Mouse (Mus musculus) spleen, postnatal 10 days (tissue): Measurements from ENCODE around the gene 9130023H24Rik.

ENCODE experiments used
- DNase-seq, 2 experiments: peaks; one replicate each; pipeline ENCODE4 v3.0.0; 2021 to 2022; ENCODE audit warnings: low spot score in 2 of 2

9130023H24Rik gene

DNA sequence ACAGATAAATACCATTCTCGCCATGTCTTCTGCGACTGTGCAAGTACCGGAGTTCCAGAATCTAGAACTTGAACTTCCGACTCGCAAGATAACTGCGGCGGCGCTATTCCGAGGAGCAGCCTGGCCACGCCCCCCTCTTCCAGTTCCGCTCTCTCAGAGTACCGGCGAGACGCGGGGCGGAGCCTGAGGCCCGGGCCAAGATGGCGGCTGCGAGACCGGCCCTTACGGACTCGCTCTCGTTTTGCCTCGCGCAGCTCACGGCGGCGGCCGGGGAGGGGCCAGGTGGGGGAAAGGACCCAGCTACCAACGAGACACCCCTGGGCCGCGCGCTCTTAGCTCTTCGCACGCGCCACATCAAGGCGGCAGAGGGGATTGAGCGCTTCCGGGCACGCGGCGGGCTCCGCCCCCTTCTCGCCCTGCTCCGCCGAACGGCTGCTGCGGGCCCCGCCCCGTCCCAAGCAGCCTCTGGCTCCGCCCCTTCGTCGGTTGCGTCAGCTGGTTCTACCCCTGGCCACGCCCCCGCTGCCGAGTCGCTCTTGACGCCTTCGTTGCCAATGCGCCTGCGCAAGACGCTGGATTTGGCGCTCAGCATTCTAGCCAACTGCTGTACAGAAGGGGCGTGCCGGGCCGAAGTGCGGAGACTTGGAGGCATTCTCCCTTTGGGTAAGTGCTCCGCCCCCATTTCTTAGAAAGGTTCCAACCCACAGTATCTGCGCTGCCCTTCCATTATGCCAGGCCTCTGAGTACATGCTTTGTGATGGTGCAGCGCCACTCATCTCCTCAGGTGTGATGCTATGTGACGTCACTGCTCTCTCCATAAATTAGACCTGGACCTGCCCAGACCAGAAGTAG is at the start of gene 9130023H24Rik:
9130023H24Rik (minus strand) TSS at position 105 of the 852 bp plus-strand sequence.
- peak; percentile 100 for DNase-seq

DNA sequence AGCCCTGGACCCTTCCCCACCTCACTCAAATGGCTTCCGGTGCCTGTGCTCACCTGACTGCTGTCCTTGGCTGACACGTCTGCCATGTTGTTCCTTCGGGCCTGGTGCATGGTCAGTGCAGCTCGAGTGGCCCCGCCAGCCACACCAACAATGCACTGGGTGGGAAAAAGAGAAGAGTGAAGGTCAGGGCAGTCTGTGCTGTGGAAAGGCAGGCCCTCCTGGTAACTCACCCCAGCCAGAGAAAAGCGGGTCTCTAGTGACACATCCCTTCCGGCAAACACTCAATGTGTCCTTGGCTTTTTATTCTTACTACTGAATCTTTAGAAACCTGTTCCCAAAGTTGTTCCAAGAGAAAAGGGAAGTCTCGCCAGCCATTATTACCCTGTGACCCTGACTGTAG is 47.2 kb upstream of the 9130023H24Rik start:
- DNase-seq = no peak

DNA sequence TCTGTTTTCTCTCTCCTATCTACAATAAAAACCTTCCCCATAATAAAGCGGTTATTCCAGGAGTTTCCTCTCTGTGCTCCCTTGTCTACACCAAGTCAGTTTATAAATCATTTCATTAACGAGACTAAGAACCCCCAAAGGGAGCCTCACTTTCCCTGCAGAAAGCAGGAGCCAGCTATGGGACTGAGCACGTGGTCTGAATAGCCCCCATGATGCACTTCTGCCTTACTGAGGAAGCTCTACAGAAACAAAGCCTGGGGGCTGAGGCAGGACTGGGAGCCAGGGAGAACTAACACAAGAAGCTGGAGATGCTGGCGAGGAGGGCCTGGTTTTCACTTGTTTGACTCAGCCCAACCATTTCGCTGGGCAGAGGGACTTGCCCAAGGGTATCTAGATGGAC is 46.2 kb upstream of the 9130023H24Rik start:
- DNase-seq = no peak

DNA sequence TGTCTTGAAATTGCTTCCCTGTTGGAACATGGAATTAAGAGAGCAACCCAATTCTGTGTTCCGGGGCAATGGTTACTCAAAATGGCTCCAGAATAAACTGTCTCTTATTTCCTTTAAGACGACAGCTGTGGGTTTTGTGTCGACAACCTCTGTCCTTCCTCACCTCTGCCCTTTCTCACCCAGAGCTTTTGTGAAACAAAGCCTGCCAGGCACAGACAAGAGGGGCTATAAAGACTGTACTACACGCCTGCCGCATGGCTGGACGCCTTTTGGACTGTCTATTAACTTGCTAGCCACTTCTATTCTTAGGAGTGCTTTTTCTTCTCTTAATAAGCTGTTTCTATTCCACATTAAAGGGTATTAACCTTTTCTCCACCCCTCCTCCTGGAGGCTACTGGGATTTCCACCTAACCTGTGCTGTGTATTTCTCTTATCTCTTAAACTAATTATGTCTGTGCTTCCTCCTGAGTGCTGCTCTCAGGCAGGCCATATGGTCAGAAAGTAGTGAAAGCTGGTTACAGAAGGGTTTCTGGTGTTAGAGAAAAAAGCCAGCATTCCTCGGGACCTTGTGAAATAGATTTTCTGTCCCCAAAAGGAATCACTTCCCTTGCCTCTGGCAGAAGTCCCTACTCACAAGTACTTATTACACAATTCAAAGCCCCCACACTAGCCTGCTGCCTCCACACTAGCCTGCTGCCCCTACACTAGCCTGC is 44.9 kb upstream of the 9130023H24Rik start:
- DNase-seq = no peak

DNA sequence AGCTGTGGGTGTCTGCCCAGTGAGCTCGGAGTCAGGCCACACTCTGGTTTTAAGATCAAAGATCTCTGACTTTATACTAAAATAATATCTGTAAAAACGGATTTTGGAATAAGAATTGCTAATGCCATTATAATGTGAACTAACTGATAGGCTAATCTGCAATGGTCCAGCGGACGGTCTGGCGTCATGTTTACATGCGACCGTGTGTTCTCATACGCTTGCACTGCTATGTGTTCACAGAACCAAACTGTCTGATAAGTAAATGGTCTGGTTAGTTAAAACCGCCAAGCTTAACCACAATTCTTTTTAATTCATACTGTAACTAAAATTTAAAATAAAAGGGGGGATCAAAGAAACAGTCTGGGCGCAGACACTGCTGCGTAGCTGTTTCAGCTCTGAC is 43.9 kb upstream of the 9130023H24Rik start:
- DNase-seq = no peak

DNA sequence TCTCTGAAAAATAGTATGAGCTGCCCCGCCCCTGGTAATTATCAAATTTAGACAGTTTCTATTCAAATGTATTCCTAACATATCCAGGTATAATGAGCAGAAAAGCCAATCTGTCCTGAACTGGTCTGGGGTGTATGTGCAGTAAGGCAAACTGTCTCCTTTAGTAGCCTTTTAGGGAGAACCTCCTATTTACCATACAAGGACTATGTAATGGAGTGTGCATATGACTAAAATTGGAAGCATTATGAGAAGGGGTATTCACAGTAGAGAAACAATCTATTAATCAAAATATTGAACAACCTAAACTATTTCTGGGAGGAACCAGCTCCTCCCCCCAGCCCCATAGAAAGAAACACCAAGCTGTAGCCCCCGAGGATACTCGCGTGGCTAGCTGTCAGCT is 41.9 kb upstream of the 9130023H24Rik start:
- DNase-seq = no peak

DNA sequence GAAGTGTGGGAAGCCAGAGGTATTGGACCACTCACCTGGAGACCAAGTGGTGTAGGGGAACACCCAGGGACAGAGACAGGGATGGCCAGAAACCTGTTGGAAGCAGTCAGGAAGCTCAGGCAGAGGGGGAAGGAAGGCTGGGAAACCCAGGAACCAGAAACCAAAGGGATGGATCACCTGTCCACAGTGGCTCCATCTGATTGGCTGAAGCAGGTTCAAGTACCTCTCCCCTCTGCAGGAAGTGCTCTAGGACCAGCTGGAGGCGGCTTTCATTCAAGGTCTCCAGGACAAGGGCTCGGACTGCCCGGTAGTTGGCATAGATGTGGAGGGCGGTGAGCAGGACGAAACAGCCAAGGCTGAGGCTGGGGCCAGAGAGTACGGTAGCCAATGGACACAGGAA is 38.2 kb upstream of the 9130023H24Rik start:
- no peak for DNase-seq

DNA sequence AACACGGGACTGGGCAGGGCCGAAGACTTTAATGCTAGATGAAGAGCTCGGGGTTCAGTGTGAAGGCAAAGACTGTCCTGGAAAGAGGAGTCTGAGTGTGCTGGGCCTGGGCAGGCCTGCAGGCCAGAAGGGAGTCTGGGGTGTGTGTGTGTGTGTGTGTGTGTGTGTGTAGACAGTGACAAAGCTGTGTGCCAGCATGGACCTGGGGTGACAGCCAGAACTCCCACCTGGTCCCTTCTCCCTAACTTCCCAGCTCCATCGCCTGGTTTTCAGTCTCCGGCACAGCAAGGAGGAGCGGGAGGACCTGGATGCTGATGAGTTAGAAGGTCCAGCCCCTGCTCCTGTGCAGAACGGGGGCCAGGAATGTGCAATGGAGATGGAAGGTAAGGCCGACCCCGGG is 33.7 kb upstream of the 9130023H24Rik start:
- no peak for DNase-seq

DNA sequence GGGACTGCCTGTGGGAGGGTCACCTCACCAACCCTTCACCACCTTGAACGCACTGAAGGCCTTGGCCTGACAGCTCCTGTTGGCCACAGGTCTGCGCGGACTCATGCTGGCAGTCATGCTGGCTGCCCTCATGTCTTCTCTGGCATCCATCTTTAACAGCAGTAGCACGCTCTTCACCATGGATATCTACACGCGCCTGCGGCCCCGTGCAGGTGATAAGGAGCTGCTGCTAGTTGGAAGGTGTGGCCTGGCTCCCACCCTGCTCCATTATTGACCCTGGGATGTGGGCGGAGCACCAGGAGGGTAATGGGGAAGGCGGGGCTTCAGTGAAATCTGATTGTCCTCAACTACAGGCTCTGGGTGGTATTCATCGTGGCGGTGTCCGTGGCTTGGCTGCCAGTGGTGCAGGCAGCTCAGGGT is 32.6 kb upstream of the 9130023H24Rik start:
- peak in 1 of 2 experiments; percentile 54 for DNase-seq

DNA sequence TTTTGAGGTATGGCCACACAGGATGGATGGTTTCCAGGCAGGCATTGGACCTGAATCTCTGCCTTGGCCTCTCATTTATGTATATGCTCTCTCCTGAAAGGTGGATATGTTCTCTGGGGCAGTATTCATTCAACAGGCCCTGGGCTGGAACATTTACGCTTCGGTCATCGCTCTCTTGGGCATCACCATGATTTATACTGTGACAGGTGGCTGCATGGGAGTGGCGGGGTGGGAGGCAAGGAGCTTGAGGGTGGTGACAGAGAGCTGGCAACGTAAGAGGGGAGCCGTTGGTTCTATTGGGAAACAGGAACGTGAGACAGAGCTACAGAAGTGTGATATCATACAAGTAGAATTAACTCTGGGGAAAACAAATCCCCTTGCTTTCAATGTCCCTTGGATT is 30.0 kb upstream of the 9130023H24Rik start:
- DNase-seq = no peak

DNA sequence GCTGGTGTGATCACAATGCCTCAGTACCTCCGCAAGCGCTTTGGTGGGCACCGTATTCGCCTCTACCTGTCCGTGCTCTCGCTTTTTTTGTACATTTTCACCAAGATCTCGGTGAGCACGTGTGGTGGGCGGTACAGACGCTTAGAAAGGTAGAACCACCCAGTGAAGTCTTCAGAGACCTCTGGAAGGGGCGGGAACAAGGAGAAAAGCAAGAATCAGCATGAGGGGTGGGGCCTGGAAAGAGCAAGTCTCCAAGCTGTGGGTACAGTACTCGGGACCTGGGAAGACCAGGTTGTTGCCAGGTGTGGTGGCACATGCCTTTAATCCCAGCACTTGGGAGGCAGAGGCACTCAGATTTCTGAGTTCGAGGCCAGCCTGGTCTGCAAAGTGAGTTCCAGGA is 29.6 kb upstream of the 9130023H24Rik start:
- no peak for DNase-seq

DNA sequence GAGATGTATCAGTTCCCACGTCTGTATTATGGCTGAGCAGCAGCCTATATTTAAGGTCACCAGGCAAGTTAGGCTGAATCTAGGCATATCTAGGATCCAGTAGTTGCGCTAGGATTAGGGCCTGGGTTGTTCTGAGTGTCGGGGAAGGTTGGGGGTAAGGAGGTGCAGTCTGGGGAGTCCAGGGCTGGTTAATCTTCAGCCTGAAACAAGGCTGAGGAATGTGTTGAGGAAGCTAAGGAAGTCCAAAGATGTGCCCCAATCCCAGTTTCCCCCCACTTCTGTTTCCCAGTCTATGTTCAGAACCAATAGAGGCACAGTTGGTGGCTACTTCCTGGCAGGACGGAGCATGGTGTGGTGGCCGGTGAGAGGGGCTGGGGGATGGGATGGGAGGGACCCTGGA is 28.2 kb upstream of the 9130023H24Rik start:
- DNase-seq = no peak

DNA sequence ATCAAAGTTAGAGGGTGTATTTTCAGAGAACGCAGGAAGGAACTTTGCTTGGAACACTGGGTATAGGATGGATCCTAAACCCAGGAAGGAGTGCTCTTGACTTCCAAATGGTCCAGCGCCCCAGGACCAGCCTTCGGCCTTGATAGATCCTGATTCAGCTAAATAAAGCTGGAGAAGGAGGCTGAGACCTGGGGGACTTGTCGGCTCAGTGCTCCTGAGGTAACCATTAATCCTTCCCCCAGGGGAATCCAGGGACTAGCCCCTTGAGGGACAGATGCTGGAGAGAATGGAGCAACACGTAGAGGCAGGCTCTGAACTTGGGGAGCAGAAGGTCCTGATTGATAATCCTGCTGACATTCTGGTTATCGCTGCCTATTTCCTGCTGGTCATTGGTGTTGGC is 27.6 kb upstream of the 9130023H24Rik start, which contains the start of gene Slc5a2:
Slc5a2 (plus strand) TSS at position 247 of the 400 bp plus-strand sequence.
- no peak for DNase-seq

DNA sequence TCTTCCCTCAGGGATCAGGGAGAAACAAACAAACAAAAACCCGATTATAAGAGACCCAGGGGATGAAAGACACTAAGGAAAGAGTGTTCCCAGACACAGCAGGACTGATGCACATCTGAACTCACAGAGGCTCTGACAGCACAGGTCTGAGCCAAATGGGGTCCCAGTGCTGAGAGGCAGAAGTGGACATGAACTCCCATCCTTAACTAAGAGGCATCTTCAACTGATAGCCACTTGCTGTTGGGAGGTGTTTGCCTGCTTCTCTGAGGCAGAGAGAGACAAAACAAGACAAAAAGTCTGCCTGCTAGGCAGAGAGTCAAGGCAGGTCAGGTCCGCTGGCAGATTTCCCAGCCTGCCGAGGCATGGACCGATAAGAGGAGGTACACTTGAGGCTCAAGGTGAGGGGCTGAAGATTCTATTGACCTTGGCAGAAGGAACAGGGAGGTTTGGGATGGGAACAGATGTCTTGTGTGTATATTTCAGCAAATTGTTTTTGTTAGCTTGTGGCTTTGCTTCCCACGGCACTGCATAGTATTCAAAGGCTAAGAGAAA is 19.0 kb upstream of the 9130023H24Rik start:
- DNase-seq = no peak

DNA sequence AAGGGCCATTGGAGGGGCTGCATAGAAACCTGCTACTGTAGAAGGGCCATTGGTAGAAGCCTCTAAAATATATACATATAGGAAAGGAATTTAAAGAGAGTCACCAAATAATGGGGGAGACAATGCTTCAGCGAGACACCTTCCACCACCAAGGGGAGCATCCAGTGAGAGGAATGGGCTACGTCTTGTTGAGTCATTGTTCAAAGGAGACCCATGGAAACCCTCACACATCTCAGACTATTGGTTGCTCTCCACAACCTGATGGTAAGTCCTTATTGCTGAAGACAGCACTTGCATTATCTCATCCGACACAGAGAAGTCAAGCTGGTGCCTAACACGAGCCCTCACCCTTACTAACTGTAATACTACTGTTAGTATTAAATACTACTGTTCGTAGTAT is 17.9 kb upstream of the 9130023H24Rik start:
- DNase-seq = no peak

DNA sequence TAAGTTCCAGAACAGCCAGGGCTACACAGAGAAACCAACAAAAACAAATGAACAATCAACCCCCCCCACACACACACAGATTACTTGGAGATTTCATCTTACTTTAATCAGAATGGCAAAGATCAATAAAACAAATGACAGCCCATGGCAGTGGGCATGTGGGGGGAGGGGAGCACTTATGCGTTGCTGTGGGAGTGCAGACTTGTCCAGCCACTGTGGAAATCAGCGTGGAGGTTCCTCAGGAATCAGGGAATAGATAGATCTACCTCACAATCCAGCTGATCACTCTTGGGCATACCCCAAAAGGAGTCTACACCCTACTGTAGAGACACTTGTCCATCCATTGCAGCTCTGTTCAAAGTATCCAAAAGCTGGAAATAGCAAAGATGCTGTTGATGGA is 17.1 kb upstream of the 9130023H24Rik start:
- DNase-seq = no peak

DNA sequence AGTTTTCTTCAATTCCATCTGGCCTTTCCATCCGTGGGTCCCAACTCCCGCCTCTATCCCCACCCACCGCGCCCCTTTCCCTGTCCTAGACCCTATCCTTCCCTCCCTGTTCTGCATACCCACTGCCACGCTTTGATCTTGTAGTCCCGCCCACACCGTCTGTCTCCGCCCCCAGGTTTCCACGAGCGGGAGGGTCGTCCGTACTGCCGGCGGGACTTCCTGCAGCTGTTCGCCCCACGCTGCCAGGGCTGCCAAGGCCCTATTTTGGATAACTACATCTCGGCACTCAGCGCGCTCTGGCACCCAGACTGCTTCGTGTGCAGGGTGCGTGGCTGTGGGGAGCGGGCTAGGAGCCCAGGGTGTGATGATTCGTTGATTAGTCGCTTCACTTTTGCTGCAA is 14.8 kb upstream of the 9130023H24Rik start:
- no peak for DNase-seq

DNA sequence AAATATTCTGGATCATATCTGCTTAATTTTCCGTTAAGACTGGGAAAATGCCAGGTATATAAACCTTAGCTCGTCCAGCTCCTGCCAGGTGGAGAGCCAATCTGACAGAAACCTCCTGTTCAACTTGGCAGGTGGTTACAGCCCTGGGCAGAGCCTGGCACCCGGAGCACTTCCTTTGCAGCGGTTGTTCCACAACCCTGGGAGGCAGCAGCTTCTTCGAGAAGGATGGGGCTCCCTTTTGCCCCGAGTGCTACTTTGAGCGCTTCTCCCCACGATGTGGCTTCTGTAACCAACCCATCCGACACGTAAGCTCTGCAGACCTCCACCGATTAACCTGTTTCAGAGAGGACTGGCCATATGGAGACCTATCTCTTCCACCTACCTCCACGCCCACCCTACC is 14.1 kb upstream of the 9130023H24Rik start:
- DNase-seq = no peak

DNA sequence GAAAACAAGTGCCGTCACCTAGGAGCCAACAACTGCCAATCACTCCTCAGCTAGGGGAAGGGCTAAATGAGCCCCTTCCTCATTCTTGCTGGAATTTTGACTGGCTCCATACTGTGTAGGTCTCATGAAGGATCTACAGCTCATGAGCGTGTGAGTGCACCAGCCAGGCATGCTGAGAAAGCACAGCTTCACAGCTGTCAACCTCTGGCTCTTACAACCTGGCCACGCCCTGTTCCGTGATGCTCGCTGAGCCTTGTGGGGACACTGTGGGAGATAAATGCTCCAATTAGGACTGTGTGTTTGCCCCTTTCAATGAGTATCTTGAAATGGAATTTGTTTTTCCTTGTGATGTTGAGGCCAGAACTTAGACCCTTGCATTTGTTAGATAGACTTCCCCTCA is 12.2 kb upstream of the 9130023H24Rik start:
- no peak for DNase-seq

DNA sequence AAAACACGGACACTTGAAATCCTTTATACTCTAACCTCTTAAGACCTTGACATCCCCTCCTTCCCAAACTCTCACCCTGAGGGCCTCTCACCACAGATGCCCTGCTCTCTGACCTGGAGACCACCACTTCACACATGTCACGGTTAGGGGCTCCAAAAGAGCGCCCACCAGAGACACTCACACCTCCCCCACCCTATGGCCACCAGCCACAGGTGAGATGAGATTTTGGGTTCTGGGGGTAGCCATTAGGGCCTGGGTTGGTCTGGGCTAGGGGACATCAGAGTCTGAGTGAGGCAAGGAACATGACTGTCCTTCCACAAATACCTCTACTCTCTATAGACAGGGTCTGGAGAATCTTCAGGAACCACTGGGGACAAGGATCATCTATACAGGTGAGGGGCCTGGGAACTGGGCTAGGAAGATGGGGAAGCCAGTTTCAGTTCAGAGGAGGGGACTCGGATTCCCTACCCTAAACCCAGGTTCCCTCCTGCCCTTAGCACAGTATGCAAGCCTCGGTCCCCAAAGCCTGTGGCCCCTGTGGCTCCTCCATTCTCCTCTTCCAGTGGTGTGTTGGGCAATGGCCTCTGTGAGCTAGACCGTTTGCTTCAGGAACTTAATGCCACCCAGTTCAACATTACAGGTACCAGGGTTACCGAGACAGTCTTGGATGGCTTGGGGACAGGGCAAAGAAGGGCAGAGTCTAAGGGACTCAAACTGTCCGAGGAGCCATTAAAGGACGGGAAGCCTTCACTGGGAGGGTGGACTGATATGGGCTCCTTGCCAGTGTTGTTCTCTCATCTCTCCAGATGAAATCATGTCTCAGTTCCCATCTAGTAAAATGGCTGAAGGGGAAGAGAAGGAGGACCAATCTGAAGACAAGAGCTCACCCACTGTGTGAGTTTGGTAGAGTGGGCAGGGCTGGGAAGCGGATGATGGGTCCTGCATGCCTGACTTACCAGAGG is 10.5 kb upstream of the 9130023H24Rik start:
- no peak for DNase-seq

DNA sequence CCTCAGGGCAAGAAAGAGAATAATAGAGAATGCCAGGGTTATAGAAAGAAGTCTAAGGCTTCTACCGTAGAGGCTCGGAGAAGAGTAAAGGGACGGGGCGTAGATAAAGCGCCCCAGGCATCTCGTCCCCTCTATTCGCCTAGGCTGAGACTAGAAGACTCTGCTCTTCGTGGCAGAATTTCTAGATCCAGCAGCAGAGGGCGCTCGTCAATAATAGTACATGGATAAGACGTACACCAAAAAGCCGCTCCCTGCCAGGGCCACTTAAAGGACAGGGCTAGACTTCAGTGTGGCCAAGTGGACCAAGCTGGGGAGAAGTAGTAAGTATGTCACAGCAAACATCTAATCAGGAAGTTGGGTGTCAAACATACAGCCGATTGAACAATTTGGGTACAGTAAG is 9.6 kb upstream of the 9130023H24Rik start:
- DNase-seq = peak; percentile 85 to 94
